Mouse (Mus musculus) hindbrain, postnatal 0 days (tissue): ENCODE results near the gene Abraxas1. TPM values are rescaled to one million over a fixed set of nuclear protein-coding genes. Genes with fewer than 3 reads are reported as not detected.

Experiments
- ATAC-seq: fragments of 200-750 bp; cut with Nextera tagmentation; 2 replicates; pipeline ENCODE4 v1.8.0; 2017; ENCODE audit warnings: mild to moderate bottlenecking, moderate TSS enrichment, moderate library complexity
- DNase-seq: peaks from one replicate; pipeline ENCODE4 v3.0.0-alpha.2; 2015; ENCODE audit warnings: low spot score
- H3K27ac ChIP-seq: fragments of 300-500 bp; sonication (generic); 2 replicates; pipeline ENCODE4 v1.5.1; 2014; ENCODE audit warnings: mild to moderate bottlenecking
- H3K27me3 ChIP-seq: fragments of 300-500 bp; sonication (generic); 2 replicates; pipeline ENCODE4 v1.6.1; 2014; ENCODE audit warnings: low read length, mixed read lengths; ENCODE audit not compliant: insufficient read depth
- H3K36me3 ChIP-seq: fragments of 300-500 bp; sonication (generic); 2 replicates; pipeline ENCODE4 v1.6.1; 2014; ENCODE audit warnings: low read length, mixed read lengths; ENCODE audit not compliant: insufficient read depth
- H3K4me1 ChIP-seq: fragments of 300-500 bp; sonication (generic); 2 replicates; pipeline ENCODE4 v1.6.1; 2014; ENCODE audit warnings: antibody characterized with exemption, low read length, mixed read lengths; ENCODE audit not compliant: insufficient read depth
- H3K4me2 ChIP-seq: fragments of 300-500 bp; sonication (generic); 2 replicates; pipeline ENCODE4 v1.6.1; 2014; ENCODE audit warnings: low read depth, mild to moderate bottlenecking, low read length, moderate library complexity, mixed read lengths
- H3K4me3 ChIP-seq: fragments of 300-500 bp; sonication (generic); 2 replicates; pipeline ENCODE4 v1.5.1; 2014; ENCODE audit warnings: low read length
- H3K9ac ChIP-seq: fragments of 300-500 bp; sonication (generic); replicated peaks from 2 replicates; pipeline ENCODE4 v1.6.1; 2014; ENCODE audit warnings: mild to moderate bottlenecking, low read length, moderate library complexity, mixed read lengths
- H3K9me3 ChIP-seq: fragments of 300-500 bp; sonication (generic); 2 replicates; pipeline ENCODE4 v1.6.1; 2016; ENCODE audit warnings: low read length, mixed read lengths
- CTCF ChIP-seq: IDR thresholded peaks from 2 replicates; pipeline ENCODE4 v1.5.1; 2016; ENCODE audit warnings: antibody characterized with exemption, control low read depth, low read depth
- WGBS: fragments of 180-500 bp; shearing (Covaris S2); extraction: QIAGEN DNeasy Blood & Tissue Kit; methylation state at CpG from one replicate; pipeline ENCODE4 v1.1.7; 2014; 5-methylcytosine and 5-hydroxymethylcytosine counted together
- polyA plus RNA-seq: library from polyadenylated mRNA; unstranded; fragments of >200 nt; fragmentation: Nextera tagmentation; extraction: Ambion mirVana; gene quantifications from 2 replicates; pipeline ENCODE4 v1.2.1, GENCODE M21; 2015
- total RNA-seq: library from RNA; depleted of rRNA; stranded (reverse); fragments of >200 nt; gene quantifications from 2 replicates; pipeline ENCODE4 v1.2.3, GENCODE M21; 2014

Abraxas1 gene
- total and polyA plus RNA-seq, 2 experiments from 2014 or later = 4.7 to 10.7 TPM

DNA sequence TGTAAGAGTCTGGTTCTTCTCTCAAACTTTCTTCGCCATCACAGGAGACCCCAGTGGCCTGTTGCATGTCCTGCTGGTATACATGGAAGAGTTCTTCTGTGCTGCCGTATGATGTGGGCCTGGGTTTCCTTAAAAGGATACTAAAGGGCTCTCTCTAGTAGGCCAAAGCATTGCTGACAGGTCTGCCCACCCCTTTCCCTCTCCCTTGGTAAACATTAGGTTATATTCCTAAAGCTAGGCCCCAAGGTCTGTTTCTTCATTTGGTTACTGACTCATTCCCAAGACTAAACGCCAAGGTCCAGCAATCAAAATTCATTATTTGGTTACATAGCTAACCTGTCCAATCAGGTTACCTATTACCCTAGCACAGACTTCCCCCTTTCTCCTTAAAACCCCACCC, 11.9 kb upstream of the Abraxas1 start:
- Histone ChIP-seq H3K4me3 (no peak overlapping the region), H3K4me1 (no peaks in the 10 kb centered on the region), H3K9me3 (no peaks in the 10 kb centered on the region), H3K36me3 (no peaks in the 10 kb centered on the region), H3K27me3 (no peaks in the 10 kb centered on the region), H3K27ac (no peak overlapping the region), H3K4me2 (no peak overlapping the region), H3K9ac (no peak overlapping the region)
- TF ChIP-seq CTCF = no peak
- DNase-seq (no peak), ATAC-seq (no peak)
- WGBS = 91% methylated on average over 3 of the region's 3 CpGs

- Histone ChIP-seq H3K9ac (no peak overlapping the region), H3K4me3 (no peak overlapping the region), H3K4me2 (no peak overlapping the region), H3K27me3 (no peaks in the 10 kb centered on the region), H3K9me3 (no peaks in the 10 kb centered on the region), H3K4me1 (no peaks in the 10 kb centered on the region), H3K36me3 (no peaks in the 10 kb centered on the region), H3K27ac (no peak overlapping the region)
- 73% methylated on average over 3 of the region's 3 CpGs for WGBS
- TF ChIP-seq CTCF = no peak
- no peak for ATAC-seq
- no peak for DNase-seq
These were observed 7.9 kb upstream of the Abraxas1 start for GRCm38 (mm10) chr5:100828701-100829100.

DNA sequence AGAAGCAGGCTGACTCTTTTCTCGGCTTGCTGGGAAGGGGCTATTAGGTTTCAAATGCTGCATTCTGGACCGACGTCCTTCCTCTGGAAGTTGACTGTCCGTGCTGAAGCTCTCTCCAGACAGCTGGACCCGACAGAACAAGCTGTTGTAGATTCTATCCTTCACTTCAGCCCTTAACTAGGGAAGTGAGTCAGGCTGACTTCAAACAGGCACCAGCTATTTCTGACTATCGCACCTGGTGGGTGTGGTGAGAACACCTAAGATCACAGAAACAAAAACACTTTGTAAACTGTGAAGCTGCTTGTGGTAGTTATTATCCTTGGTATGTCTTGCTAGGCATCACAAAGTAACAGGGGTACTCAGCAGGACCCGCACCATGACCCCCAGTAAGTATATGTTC, 5.8 kb upstream of the Abraxas1 start:
- no peak for DNase-seq
- Histone ChIP-seq H3K27me3 (no peaks in the 10 kb centered on the region), H3K4me1 (no peaks in the 10 kb centered on the region), H3K4me2 (no peak overlapping the region), H3K9me3 (no peaks in the 10 kb centered on the region), H3K4me3 (no peak overlapping the region), H3K9ac (no peak overlapping the region), H3K27ac (no peak overlapping the region), H3K36me3 (no peaks in the 10 kb centered on the region)
- no peak for TF ChIP-seq CTCF
- no peak for ATAC-seq
- 79% methylated on average over 7 of the region's 7 CpGs for WGBS

DNA sequence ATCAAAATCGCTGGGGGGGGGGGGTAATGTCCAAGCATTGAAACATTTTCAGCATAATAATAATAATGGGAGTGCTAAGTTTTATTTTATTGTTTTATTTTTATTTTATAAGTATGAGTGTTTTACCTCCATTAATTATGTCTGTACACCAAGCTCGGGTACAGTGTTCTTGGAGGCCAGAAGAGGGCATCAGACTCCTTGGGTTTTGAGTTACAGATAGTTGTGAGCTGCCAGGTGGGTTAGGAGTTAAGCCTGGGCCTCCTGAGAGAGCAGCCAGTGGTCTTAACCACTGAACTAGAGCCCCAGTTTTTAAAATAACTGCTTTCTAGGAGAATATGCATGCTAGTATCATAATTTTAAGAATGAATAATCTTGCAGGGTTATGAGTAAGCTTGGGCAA, 5.2 kb upstream of the Abraxas1 start:
- H3K4me1 ChIP-seq = no peaks in the 10 kb centered on the region
- no peak overlapping the region for H3K27ac ChIP-seq
- H3K36me3 ChIP-seq = no peaks in the 10 kb centered on the region
- DNase-seq (peak; percentile 31), ATAC-seq (no peak)
- 16% methylated on average over 2 of the region's 2 CpGs for WGBS
- H3K4me3 ChIP-seq = no peak overlapping the region
- H3K4me2 ChIP-seq = no peak overlapping the region
- no peaks in the 10 kb centered on the region for H3K9me3 ChIP-seq
- peak; percentile 56 for TF ChIP-seq CTCF
- H3K27me3 ChIP-seq = no peaks in the 10 kb centered on the region
- no peak overlapping the region for H3K9ac ChIP-seq

DNA sequence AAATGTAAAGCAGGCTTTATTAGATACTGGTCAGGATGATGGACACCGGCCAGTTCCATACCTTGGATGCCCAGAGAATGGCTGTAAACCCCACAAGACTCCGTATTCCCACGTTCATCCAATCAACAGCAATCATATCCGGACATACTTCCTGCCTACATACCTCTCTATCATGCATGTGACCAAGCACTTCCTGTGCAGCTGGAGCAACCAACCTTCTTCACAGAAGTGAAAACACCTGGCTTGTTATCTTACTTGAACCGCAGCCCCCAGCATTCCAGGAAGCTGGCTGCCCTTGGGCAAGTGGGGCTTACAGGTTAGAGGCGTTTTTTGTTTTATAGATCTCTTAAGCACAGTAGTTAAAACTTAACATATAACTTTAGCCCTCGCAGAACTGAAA, 2.1 kb upstream of the Abraxas1 start:
- Histone ChIP-seq H3K27ac (no peak overlapping the region), H3K9me3 (no peaks in the 10 kb centered on the region), H3K4me2 (no peak overlapping the region), H3K27me3 (no peaks in the 10 kb centered on the region), H3K9ac (no peak overlapping the region), H3K4me3 (no peak overlapping the region), H3K4me1 (no peaks in the 10 kb centered on the region), H3K36me3 (no peaks in the 10 kb centered on the region)
- DNase-seq (no peak), ATAC-seq (no peak)
- no peak for TF ChIP-seq CTCF
- WGBS = 90% methylated on average over 7 of the region's 7 CpGs

GRCm38 (mm10) chr5:100821375-100821774, 610 bp upstream of the Abraxas1 start:
- Histone ChIP-seq H3K9ac (0 out of 2 replicates have a peak overlapping the region, but pooled peaks have one; percentile 95), H3K27ac (no peak overlapping the region), H3K9me3 (no peaks in the 10 kb centered on the region), H3K36me3 (no peaks in the 10 kb centered on the region), H3K4me1 (no peaks in the 10 kb centered on the region), H3K4me3 (peak overlapping the region; percentile 86), H3K27me3 (no peaks in the 10 kb centered on the region), H3K4me2 (peak overlapping the region; percentile 92)
- TF ChIP-seq CTCF = no peak
- ATAC-seq (no peak), DNase-seq (no peak)
- WGBS = 71% methylated on average over 8 of the region's 8 CpGs

DNA sequence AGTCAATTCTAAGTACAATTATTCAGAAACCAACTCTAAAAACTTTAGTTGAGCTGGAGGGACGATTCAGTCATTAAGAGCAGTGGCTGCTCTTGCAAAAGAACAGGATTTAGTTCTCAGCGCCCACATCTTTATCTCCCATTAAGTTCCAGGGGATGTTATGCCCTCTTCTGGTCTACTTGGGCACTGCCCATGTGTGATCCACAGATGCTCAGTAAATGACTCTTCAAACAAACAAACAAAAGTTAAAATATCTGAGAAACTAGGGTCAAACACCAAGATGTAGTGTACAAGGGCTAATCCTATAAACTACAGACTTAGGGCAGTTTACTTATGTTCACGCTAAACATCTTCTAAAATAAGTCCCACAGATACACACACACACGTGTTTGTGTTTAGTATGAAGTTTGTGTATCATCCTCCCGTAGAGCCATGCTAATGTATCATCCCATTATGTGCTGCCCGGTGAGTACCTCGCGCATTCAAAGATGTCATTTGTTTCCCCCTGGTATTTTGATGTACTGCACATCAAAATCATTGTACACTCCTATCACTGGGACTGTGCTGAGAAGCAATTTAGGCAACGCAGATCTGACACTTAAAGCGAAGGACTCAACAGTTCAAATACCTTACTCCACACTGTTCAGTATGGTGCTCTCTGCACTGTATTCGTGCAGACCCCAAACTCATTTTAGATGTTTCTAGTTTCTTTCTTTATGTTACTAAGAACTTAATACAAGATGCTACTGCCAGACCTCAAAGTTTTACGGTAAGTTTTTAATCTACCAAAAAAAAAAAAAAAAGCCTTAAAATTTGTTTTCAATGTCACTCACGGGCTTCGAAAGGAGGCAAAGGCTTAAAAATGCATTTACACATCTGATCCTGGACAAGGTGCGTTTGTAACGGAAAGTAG, 941 bp downstream of the Abraxas1 start:
- 0 out of 2 replicates have a peak, but pooled peaks cover 6% of the 10 kb centered on the region for H3K36me3 ChIP-seq
- H3K9ac ChIP-seq = peak overlapping the region; percentile 95
- no peaks in the 10 kb centered on the region for H3K9me3 ChIP-seq
- peak; percentile 40 for DNase-seq
- H3K27ac ChIP-seq = peak overlapping the region; percentile 78; the same call in 1 of the 2 replicates
- peak overlapping the region; percentile 86 for H3K4me3 ChIP-seq
- no peaks in the 10 kb centered on the region for H3K27me3 ChIP-seq
- ATAC-seq = no peak
- peak; percentile 43 for TF ChIP-seq CTCF
- peak overlapping the region; percentile 92 for H3K4me2 ChIP-seq
- H3K4me1 ChIP-seq = no peaks in the 10 kb centered on the region
- WGBS = 27% methylated on average over 16 of the region's 16 CpGs
